Mouse (Mus musculus): Measurements from ENCODE around the gene Rnf39.

- TF ChIP-seq POLR2A (IDR thresholded peaks at IDR 0.05; ENCODE audit: insufficient read depth, low read depth, low read length) (no peak), CTCF (IDR thresholded peaks at IDR 0.05; ENCODE audit: insufficient read depth, low read depth, low read length) (no peak)
Measured at GRCm38 (mm10) chr17:36893387-36893786, 49.3 kb upstream of the Rnf39 start.

Data from olfactory bulb, adult 2 months (tissue).